Mouse (Mus musculus): ENCODE results near the gene Spata32.

GRCm38 (mm10) chr11:103176510-103176909 is 41.7 kb downstream of the Spata32 start:
- no peak for TF ChIP-seq POLR2A (IDR thresholded peaks at IDR 0.05; ENCODE audit: borderline replicate concordance, extremely low read depth, low read depth, low read length)
- TF ChIP-seq CTCF (IDR thresholded peaks at IDR 0.05; ENCODE audit: insufficient read depth, low read length), result no peak

Measured in lung, adult 2 months (tissue).